Mouse (Mus musculus) fat pad, adult 2 months (tissue): ENCODE measurements around the gene Hadh.

Experiments
- DNase-seq: peaks from one replicate; pipeline ENCODE4 v3.0.0-alpha.2; 2011; ENCODE audit warnings: low read depth, low spot score; ENCODE audit errors: extremely low read depth

Hadh gene

GRCm38 (mm10) chr3:131228083-131228482, 43.8 kb downstream of the Hadh start:
- no peak for DNase-seq

GRCm38 (mm10) chr3:131218636-131219390, 53.1 kb downstream of the Hadh start:
- DNase-seq, result no peak

GRCm38 (mm10) chr3:131214841-131215240, 57.1 kb downstream of the Hadh start:
- no peak for DNase-seq

GRCm38 (mm10) chr3:131214060-131214658, 57.7 kb downstream of the Hadh start:
- no peak for DNase-seq

GRCm38 (mm10) chr3:131212200-131212599, 59.7 kb downstream of the Hadh start:
- no peak for DNase-seq

GRCm38 (mm10) chr3:131208265-131208891, 63.5 kb downstream of the Hadh start:
- no peak for DNase-seq

- DNase-seq, result no peak
These were observed 64.1 kb downstream of the Hadh start for GRCm38 (mm10) chr3:131207846-131208245.

- no peak for DNase-seq
These were observed 69.6 kb downstream of the Hadh start for GRCm38 (mm10) chr3:131202311-131202710.

GRCm38 (mm10) chr3:131199590-131200288, 72.2 kb downstream of the Hadh start:
- no peak for DNase-seq

- DNase-seq, result no peak
These were observed 72.9 kb downstream of the Hadh start for GRCm38 (mm10) chr3:131198991-131199390.

GRCm38 (mm10) chr3:131196507-131197019, 75.3 kb downstream of the Hadh start:
- no peak for DNase-seq

- no peak for DNase-seq
These were observed 75.9 kb downstream of the Hadh start for GRCm38 (mm10) chr3:131196050-131196449.

GRCm38 (mm10) chr3:131191454-131191853, 80.4 kb downstream of the Hadh start:
- no peak for DNase-seq

GRCm38 (mm10) chr3:131190671-131191367, 81.1 kb downstream of the Hadh start:
- no peak for DNase-seq

- no peak for DNase-seq
These were observed 81.7 kb downstream of the Hadh start for GRCm38 (mm10) chr3:131190239-131190638.

- no peak for DNase-seq
These were observed 85.7 kb downstream of the Hadh start for GRCm38 (mm10) chr3:131186193-131186592.
